Mouse (Mus musculus) thymus, adult 2 months (tissue): ENCODE measurements around the gene Txk.

Experiments
- CTCF ChIP-seq: fragments of 200-500 bp; IDR thresholded peaks from 2 replicates; pipeline ENCODE4 v1.5.1; 2012; ENCODE audit warnings: mild to moderate bottlenecking, control low read depth, low read length, moderate library complexity, borderline replicate concordance; ENCODE audit not compliant: control insufficient read depth, poor library complexity, insufficient read depth; ENCODE audit errors: extremely low read depth
- POLR2A ChIP-seq: fragments of 200-500 bp; IDR thresholded peaks from 2 replicates; pipeline ENCODE4 v1.6.1; 2012; ENCODE audit warnings: mild to moderate bottlenecking, low read length, control low read depth, moderate library complexity; ENCODE audit not compliant: control insufficient read depth, poor library complexity, insufficient read depth; ENCODE audit errors: extremely low read depth

DNA sequence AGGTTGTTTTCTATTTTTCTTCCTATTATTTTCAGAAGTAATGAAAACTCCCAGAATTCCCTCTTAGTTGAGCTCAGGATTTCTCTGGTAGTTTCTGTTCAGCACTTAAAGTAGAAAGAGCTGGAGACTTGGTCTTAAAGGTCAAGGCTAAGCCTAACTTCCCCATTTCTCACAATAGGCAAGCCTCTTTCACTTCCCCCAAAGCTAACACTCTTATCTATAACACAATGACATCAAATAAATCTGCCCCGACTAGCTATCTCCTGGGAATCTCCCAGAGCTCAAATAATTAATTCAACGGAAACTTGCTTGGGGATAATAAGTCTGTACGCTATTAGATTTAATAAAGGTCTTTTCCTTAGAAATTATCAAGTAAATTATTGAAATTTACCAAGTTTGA, 10.4 kb upstream of the Txk start:
- TF ChIP-seq CTCF (no peak), POLR2A (no peak)
